Mouse (Mus musculus): ENCODE results near the gene Fbxo39.

Fbxo39 gene

GRCm38 (mm10) chr11:72363523-72364240 is 49.4 kb downstream of the Fbxo39 start:
- no peak for DNase-seq (ENCODE audit: low spot score in 2 of 2)

- DNase-seq (ENCODE audit: low spot score in 2 of 2) = no peak
Observed at GRCm38 (mm10) chr11:72364526-72364925, 50.3 kb downstream of the Fbxo39 start.

GRCm38 (mm10) chr11:72366126-72366525 is 51.9 kb downstream of the Fbxo39 start:
- no peak for DNase-seq (ENCODE audit: low spot score in 2 of 2)

GRCm38 (mm10) chr11:72367934-72368674 is 53.9 kb downstream of the Fbxo39 start:
- no peak for DNase-seq (ENCODE audit: low spot score in 2 of 2)

Data from thymus, postnatal 10 days (tissue).